Mouse (Mus musculus): ENCODE data around the gene Tnfrsf25. TPM values are rescaled to one million over a fixed set of nuclear protein-coding genes. Genes with fewer than 3 reads are reported as not detected.

Gene Tnfrsf25
- polyA plus RNA-seq, 1 experiment from 2014 or later: 1.9 TPM

DNA sequence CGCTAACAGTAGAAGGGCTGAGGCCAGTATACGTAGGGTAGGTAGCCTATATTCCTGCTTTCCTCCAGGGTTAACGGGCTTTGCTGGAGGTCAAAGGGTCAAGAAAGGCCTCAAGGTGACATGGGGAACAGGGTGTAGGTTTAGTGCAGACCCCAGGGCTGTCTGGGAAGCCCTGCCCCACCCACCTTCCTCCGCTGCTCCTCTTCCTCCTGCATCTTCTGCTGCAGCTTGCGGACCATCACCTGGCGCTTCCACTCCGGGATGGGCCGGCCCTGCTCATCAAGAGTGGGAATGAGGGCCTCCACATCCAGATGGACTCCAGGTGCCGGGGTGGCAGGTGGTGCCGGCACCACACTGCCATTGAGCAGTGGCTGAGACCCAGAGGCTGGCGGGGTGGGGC lies 12.2 kb downstream of the Tnfrsf25 start:
- no peaks in the 10 kb centered on the region for H3K36me3 ChIP-seq (ENCODE audit: insufficient read depth, low read length)
- H3K27ac ChIP-seq (ENCODE audit: low read length): no peak overlapping the region
- WGBS: 82% methylated on average over 11 of the region's 11 CpGs
- no peak overlapping the region for H3K9ac ChIP-seq (replicated peaks; ENCODE audit: low read length)
- H3K4me3 ChIP-seq (ENCODE audit: low read length): no peak overlapping the region
- peaks cover 64% of the 10 kb centered on the region for H3K4me1 ChIP-seq (ENCODE audit: insufficient read depth, low read length)
- no peak for ATAC-seq (ENCODE audit: low FRiP score, low TSS enrichment)
- no peak overlapping the region for H3K4me2 ChIP-seq (replicated peaks; ENCODE audit: low read depth, low read length)
- peaks cover 97% of the 10 kb centered on the region for H3K27me3 ChIP-seq (ENCODE audit: insufficient read depth, low read length)
- no peaks in the 10 kb centered on the region for H3K9me3 ChIP-seq (ENCODE audit: low read length)

DNA sequence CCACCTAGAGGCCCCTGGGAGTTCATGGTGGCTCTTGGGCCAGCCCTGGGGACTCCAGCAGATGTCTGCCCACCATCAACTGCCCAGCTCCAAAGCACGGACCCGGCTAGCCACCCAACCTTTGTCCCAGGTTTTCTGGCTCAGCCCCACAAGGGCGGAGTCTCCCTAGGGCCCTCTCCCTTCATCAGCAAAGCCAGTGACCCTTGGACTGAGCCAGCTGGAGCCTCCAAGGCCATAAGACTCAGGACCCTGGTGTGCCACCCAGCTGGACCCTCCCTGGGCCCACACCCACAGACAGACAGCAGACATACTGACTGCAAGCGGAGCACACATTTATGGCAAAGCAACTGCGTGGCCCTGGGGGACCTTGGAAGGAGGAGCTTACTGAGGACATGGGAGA lies 13.1 kb downstream of the Tnfrsf25 start:
- H3K4me1 ChIP-seq (ENCODE audit: insufficient read depth, low read length): peaks cover 64% of the 10 kb centered on the region
- H3K36me3 ChIP-seq (ENCODE audit: insufficient read depth, low read length): no peaks in the 10 kb centered on the region
- peaks cover 97% of the 10 kb centered on the region for H3K27me3 ChIP-seq (ENCODE audit: insufficient read depth, low read length)
- WGBS: 49% methylated on average over 5 of the region's 5 CpGs
- H3K27ac ChIP-seq (ENCODE audit: low read length): peak overlapping the region; percentile 31; the same call in 1 of the 2 replicates
- H3K9ac ChIP-seq (replicated peaks; ENCODE audit: low read length): peak overlapping the region; percentile 41; the same call in 1 of the 2 replicates
- peak overlapping the region; percentile 54; the same call in 1 of the 2 replicates for H3K4me3 ChIP-seq (ENCODE audit: low read length)
- peak overlapping the region; percentile 75 for H3K4me2 ChIP-seq (replicated peaks; ENCODE audit: low read depth, low read length)
- H3K9me3 ChIP-seq (ENCODE audit: low read length): no peaks in the 10 kb centered on the region
- peak; percentile 3; the same call in 1 of the 2 replicates for ATAC-seq (ENCODE audit: low FRiP score, low TSS enrichment)

DNA sequence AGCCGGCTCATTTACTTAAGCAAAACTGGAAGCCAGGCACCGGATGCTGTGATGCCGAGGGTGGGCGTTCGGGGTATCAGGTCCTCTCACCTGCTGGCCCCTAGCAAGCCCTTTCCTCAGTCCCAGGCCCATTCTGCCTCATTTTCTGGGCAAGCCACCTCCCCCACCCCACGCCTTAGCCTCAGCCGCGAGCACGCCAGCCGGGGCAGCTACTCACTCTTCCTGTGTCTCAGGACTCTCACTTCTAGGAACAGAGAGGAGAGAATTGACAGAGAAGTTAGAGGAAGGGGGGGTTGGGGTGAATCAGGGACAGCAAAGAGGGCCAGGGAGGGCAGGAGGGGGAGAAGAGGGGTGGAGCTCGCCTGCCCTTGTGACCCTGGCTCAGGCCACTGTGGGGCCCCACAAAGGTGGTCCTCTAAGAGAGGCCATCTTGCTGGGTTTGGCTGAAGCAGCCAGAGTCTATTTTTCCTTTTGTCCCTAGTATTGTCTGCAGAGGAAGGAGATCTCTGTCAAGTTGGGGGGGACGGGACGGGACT lies 13.7 kb downstream of the Tnfrsf25 start:
- Histone ChIP-seq H3K4me3 (ENCODE audit: low read length) (peak overlapping the region; percentile 54), H3K27ac (ENCODE audit: low read length) (peak overlapping the region; percentile 31), H3K27me3 (ENCODE audit: insufficient read depth, low read length) (peaks cover 97% of the 10 kb centered on the region), H3K9me3 (ENCODE audit: low read length) (no peaks in the 10 kb centered on the region), H3K4me1 (ENCODE audit: insufficient read depth, low read length) (peaks cover 64% of the 10 kb centered on the region), H3K4me2 (replicated peaks; ENCODE audit: low read depth, low read length) (peak overlapping the region; percentile 75), H3K36me3 (ENCODE audit: insufficient read depth, low read length) (no peaks in the 10 kb centered on the region), H3K9ac (replicated peaks; ENCODE audit: low read length) (peak overlapping the region; percentile 41)
- no peak for ATAC-seq (ENCODE audit: low FRiP score, low TSS enrichment)
- 24% methylated on average over 13 of the region's 13 CpGs for WGBS

DNA sequence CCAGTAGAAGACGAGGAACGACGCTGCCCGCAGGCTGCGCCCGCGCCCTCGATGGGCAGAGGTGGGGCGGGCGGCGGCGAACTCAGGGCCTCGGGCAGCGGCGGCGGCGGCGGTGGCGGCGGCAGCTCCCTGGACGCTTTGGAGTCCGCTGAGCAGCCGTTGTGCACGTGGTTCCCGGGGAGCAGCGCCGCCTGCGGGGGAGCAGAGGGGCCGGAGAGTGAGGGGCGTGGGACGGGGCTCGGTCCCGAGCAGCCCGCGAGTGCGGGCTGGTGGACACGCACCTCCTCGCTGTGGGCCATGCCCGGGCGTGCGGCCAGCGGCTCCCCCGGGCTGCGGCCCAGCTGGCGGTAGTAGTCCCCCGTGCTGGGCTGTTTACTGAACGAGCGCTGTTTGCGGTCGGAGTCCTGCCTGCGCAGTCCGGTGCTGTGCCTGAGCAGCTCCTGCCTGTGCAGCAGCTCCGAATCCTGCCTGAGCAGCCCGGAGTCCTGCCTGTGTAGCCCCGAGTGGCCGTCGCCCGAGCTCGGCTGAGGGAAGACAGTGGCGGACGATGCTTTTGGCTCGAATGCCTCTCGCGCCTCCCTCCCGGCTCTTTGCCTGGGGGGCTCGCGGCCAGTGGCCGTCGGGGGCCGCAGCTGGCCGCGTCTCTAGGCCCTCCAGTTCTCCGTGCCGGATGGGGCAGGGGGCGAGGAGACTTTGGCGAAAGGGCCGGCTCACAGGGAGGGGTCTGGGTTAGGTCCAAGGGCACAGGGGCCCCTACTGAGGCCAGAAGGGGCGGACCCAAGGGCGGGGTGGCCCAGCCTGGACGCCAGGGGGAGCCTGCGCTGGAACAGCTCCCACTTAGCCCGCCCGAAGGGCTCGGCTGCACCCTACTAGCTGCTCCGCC lies 15.3 kb downstream of the Tnfrsf25 start:
- H3K4me1 ChIP-seq (ENCODE audit: insufficient read depth, low read length): peaks cover 53% of the 10 kb centered on the region
- whole genome bisulfite sequencing: under 1% methylated on average over 73 of the region's 85 CpGs

DNA sequence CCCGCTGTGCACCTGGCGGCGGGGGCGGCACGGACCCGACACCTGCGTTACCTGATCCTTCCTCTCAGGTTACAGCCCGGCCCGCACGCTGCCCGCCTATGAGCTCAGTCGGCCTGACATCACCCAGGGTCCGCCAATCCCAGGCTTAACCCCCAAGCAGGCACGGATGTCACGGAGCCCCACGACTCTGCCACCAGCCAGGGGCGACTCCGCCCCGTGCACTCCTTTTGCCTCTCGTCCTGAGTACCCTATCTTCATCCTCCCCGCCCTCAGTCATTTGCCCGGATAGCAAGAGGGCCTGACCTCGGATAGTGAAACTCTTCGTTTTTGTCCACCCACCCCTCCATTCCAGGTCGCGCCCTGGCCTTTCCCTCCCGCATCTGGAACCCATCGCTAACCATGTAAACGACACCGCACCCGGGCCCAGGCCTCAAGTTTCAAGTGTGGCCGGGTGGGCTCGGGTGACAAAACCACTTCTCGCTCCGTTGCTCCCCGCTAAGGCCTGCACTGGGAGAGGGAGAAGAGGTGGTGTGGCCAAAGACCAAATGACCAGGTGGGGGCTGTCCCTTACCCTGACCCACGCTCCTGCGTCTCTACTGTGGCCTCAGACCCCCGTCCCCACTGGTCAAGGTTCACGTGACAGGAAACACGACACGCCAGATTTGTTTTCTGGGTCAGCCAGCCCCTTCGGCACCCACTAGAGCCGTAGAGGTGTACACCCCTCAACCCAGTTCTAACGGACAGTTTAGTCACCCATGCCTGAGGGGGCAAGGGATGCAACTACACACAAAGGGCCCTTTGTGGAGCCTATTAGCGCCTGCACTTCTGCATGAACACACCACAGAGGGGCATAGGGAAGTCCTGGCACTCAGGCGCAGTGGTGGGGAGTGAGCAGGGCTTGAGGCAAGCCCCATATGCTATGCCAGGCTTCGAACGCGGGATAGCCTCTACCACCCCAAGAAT lies 16.4 kb downstream of the Tnfrsf25 start:
- Histone ChIP-seq H3K27ac (ENCODE audit: low read length) (peak overlapping the region; percentile 93), H3K4me1 (ENCODE audit: insufficient read depth, low read length) (peaks cover 42% of the 10 kb centered on the region), H3K36me3 (ENCODE audit: insufficient read depth, low read length) (no peaks in the 10 kb centered on the region), H3K9ac (replicated peaks; ENCODE audit: low read length) (peak overlapping the region; percentile 73), H3K4me2 (replicated peaks; ENCODE audit: low read depth, low read length) (peak overlapping the region; percentile 75), H3K9me3 (ENCODE audit: low read length) (no peaks in the 10 kb centered on the region), H3K4me3 (ENCODE audit: low read length) (peak overlapping the region; percentile 54), H3K27me3 (ENCODE audit: insufficient read depth, low read length) (peaks cover 71% of the 10 kb centered on the region)
- WGBS: 4% methylated on average over 50 of the region's 50 CpGs
- ATAC-seq (ENCODE audit: low FRiP score, low TSS enrichment): peak; percentile 43

More for the DNA sequence above, 15.3 kb downstream of the Tnfrsf25 start:
- no peaks in the 10 kb centered on the region for H3K9me3 ChIP-seq (ENCODE audit: low read length)
- peak overlapping the region; percentile 75 for H3K4me2 ChIP-seq (replicated peaks; ENCODE audit: low read depth, low read length)
- H3K27me3 ChIP-seq (ENCODE audit: insufficient read depth, low read length): peaks cover 82% of the 10 kb centered on the region
- H3K4me3 ChIP-seq (ENCODE audit: low read length): peak overlapping the region; percentile 54
- H3K27ac ChIP-seq (ENCODE audit: low read length): peak overlapping the region; percentile 93
- ATAC-seq (ENCODE audit: low FRiP score, low TSS enrichment): peak; percentile 70
- no peaks in the 10 kb centered on the region for H3K36me3 ChIP-seq (ENCODE audit: insufficient read depth, low read length)
- H3K9ac ChIP-seq (replicated peaks; ENCODE audit: low read length): peak overlapping the region; percentile 73

DNA sequence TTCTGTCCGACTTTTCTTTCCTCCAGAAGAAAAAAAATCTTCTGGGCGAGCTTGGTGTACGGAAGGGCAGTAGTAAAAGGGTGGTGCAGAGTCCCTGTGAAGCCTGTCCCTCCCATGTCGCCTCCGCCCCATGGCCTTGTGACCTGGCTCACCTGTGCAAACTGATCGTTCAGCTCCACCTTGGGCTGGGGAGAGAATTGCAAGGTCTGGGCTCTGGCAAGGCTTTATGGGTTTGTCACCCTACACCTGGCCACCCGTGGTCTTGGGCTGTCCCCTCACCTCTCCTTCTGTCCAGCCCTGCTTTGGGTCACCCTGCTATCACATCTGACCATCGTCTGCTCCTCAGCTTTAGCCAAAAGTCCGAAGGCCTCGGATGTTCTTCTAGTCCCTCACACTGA lies 17.0 kb downstream of the Tnfrsf25 start:
- WGBS: 21% methylated on average over 10 of the region's 10 CpGs

DNA sequence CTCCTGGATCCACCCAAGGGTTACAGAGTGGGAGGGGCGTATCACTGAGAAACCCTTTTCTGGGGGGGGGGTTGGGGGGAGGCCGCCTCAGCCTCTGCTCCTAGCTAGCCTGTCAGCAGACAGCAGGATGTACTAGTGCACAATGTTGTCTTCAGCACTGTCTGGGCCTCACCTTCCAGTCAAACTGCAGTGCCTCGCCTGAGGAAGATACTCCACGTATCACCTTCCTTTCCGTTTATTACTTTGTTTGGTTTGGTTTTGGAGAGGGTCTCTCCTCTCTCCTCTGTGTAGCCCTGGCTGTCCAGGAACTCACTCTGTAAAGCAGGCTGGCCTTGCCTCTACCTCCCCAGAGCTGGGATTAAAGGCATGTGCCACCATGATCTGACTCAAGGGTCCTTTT lies 17.5 kb downstream of the Tnfrsf25 start:
- Histone ChIP-seq H3K9ac (replicated peaks; ENCODE audit: low read length) (no peak overlapping the region), H3K27me3 (ENCODE audit: insufficient read depth, low read length) (peaks cover 60% of the 10 kb centered on the region), H3K36me3 (ENCODE audit: insufficient read depth, low read length) (no peaks in the 10 kb centered on the region), H3K4me2 (replicated peaks; ENCODE audit: low read depth, low read length) (no peak overlapping the region), H3K4me3 (ENCODE audit: low read length) (no peak overlapping the region), H3K27ac (ENCODE audit: low read length) (peak overlapping the region; percentile 93), H3K4me1 (ENCODE audit: insufficient read depth, low read length) (peaks cover 44% of the 10 kb centered on the region), H3K9me3 (ENCODE audit: low read length) (no peaks in the 10 kb centered on the region)
- WGBS: 44% methylated on average over 5 of the region's 5 CpGs
- ATAC-seq (ENCODE audit: low FRiP score, low TSS enrichment): no peak

More for the DNA sequence above, 17.0 kb downstream of the Tnfrsf25 start:
- H3K4me1 ChIP-seq (ENCODE audit: insufficient read depth, low read length): peaks cover 41% of the 10 kb centered on the region
- no peak overlapping the region for H3K4me3 ChIP-seq (ENCODE audit: low read length)
- H3K36me3 ChIP-seq (ENCODE audit: insufficient read depth, low read length): no peaks in the 10 kb centered on the region
- H3K27ac ChIP-seq (ENCODE audit: low read length): peak overlapping the region; percentile 93
- H3K27me3 ChIP-seq (ENCODE audit: insufficient read depth, low read length): peaks cover 65% of the 10 kb centered on the region
- no peaks in the 10 kb centered on the region for H3K9me3 ChIP-seq (ENCODE audit: low read length)
- ATAC-seq (ENCODE audit: low FRiP score, low TSS enrichment): no peak
- no peak overlapping the region for H3K9ac ChIP-seq (replicated peaks; ENCODE audit: low read length)
- H3K4me2 ChIP-seq (replicated peaks; ENCODE audit: low read depth, low read length): no peak overlapping the region

DNA sequence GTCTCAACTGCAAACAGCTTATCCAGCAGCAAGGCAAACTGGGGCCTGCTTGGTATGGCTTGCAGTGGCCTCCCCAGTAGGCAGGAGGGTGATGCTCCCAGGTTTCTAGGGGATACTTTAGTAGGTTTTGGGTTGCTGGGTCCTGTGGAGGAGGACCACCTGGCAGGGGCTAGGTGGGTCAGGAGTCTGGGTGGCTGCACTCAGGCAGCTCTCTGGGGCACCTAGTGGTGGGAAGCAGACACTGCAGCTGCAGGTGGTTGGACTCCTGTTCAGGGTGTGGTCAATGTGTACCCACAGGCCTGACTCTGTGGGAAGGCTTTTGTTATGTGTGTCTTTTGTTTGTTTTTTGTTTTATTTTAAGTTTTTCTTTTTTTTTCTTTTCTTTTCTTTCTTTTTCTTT lies 18.8 kb downstream of the Tnfrsf25 start:
- H3K4me1 ChIP-seq (ENCODE audit: insufficient read depth, low read length): peaks cover 42% of the 10 kb centered on the region
- H3K27me3 ChIP-seq (ENCODE audit: insufficient read depth, low read length): peaks cover 48% of the 10 kb centered on the region

DNA sequence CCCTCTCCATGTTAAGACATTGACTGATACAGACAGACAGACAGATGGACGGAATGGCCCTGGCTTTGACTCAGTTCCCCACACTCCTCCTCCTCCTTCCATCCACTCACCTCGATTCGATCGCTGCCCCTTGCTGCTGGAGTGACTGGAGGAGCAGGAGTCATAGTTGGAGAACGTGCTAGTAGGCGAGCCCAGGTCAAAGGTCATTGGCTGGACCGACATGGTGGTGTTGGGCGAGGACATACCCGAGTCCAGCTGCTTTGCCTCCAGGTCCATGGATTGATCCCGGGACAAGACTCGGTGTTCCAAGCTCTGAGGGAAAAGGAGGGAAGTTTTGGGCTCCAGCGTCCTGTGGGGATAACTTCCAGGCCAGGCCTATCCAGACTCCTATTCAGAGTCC lies 19.6 kb downstream of the Tnfrsf25 start:
- 75% methylated on average over 12 of the region's 12 CpGs for WGBS

More for the DNA sequence above, 18.8 kb downstream of the Tnfrsf25 start:
- H3K27ac ChIP-seq (ENCODE audit: low read length): no peak overlapping the region
- H3K36me3 ChIP-seq (ENCODE audit: insufficient read depth, low read length): no peaks in the 10 kb centered on the region
- H3K9me3 ChIP-seq (ENCODE audit: low read length): no peaks in the 10 kb centered on the region
- no peak overlapping the region for H3K4me2 ChIP-seq (replicated peaks; ENCODE audit: low read depth, low read length)
- H3K4me3 ChIP-seq (ENCODE audit: low read length): no peak overlapping the region
- no peak overlapping the region for H3K9ac ChIP-seq (replicated peaks; ENCODE audit: low read length)
- ATAC-seq (ENCODE audit: low FRiP score, low TSS enrichment): no peak

More for the DNA sequence above, 19.6 kb downstream of the Tnfrsf25 start:
- Histone ChIP-seq H3K4me1 (ENCODE audit: insufficient read depth, low read length) (peaks cover 34% of the 10 kb centered on the region), H3K36me3 (ENCODE audit: insufficient read depth, low read length) (no peaks in the 10 kb centered on the region), H3K9me3 (ENCODE audit: low read length) (no peaks in the 10 kb centered on the region), H3K4me3 (ENCODE audit: low read length) (no peak overlapping the region), H3K9ac (replicated peaks; ENCODE audit: low read length) (no peak overlapping the region), H3K4me2 (replicated peaks; ENCODE audit: low read depth, low read length) (no peak overlapping the region), H3K27ac (ENCODE audit: low read length) (no peak overlapping the region), H3K27me3 (ENCODE audit: insufficient read depth, low read length) (peaks cover 39% of the 10 kb centered on the region)
- ATAC-seq (ENCODE audit: low FRiP score, low TSS enrichment): no peak

All from kidney, embryonic 16.5 days (tissue).